Mouse (Mus musculus): ENCODE measurements around the gene Fgfr2.

GRCm38 (mm10) chr7:133035901-133036300, 87.2 kb downstream of the Fgfr2 start:
- TF ChIP-seq CTCF (IDR thresholded peaks at IDR 0.05; ENCODE audit: control insufficient read depth, insufficient read depth, insufficient replicate concordance, low read depth, low read length) (no peak), POLR2A (IDR thresholded peaks at IDR 0.05; ENCODE audit: control insufficient read depth, low read depth, low read length) (no peak)
